Mouse (Mus musculus): Measurements from ENCODE around the gene Met. TPM values are rescaled to one million over a fixed set of nuclear protein-coding genes. Genes with fewer than 3 reads are reported as not detected.

Met gene
- total RNA-seq (2017): 6.4 and 6.7 TPM in 2 replicates

DNA sequence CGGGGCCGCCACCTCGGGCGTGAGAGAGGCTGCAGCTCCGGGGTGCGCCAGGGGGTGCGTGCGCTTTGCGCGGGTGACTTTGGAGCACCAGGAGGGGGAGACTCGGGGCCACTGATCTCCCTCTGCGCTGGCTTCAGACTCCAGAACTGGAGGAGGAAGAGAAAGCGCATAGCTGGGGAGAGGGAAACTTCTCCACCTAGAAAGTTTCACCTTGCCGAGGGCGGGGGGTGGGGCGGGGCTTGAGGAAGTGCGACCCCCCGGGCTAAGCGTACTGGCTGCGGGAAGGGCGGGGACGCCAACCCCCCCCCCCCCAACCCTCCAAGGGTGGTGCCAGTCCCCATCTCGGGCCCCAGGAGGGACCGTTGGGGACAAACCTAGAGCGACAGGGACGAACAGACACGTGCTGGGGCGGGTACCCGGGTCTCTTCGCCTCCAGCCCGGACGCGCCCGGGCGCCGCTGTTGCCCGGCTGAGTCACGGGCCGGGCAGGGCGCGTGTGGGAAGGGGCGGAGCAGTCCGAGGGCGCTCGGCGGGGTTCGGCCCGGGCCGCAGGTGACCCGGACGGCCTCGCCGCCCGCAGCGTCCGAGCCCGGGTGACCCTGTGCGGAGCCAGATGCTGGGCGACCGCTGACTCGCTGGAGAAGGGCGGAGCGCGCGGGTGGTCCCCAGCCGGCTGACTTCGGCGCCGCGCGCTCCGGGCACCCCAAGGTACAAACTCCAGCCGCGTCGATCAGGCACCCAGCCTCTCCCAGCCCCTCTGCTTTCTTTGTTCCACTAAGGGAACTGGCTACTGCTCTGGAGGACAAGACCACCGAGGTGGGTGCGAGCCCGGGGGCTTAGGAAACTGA, at the start of gene Met:
TSS of gene Met (plus strand) at position 367 of the 847 bp plus-strand sequence.
- ATAC-seq (replicated peaks; ENCODE audit: low read depth, poor library complexity, severe bottlenecking): peak; percentile 85

DNA sequence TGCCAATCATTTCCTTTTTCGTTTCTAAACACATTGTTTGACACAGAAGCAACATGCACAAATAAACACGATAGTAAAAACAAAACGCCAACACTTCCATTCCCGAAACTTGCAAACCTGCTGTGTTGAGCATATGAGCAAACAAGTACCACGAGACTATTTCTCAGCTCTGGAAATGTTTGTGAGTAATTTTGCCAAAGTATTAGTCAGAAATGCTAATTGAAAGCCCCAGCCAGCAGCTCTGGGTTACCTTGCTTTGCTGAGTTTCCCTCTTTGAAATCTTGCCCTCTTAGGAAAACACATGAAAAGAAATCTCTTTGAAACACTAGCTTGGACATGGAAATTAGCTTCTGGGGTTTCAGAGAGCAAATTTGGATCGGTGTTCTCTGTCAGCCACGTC, 45.4 kb upstream of the Met start:
- ATAC-seq (replicated peaks; ENCODE audit: low read depth, poor library complexity, severe bottlenecking): no peak

DNA sequence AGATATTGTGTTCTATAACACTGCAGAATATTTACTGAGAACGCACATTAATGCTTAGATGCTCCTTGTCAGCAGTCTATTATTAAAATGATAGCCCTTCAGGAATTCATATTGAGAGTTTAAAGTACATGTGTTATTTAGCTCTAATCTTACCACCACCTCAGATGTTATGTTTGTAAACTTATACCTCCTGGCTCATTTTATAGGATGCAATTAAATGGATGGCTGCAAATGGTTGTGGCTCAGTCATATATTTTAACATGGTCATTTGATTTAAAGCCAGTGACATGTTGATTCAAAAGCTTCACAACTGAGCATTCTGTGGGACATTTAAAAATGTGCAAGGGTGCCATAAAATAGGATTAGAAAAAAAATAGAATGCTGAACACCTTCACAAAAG, 41.2 kb upstream of the Met start:
- ATAC-seq (replicated peaks; ENCODE audit: low read depth, poor library complexity, severe bottlenecking): no peak

DNA sequence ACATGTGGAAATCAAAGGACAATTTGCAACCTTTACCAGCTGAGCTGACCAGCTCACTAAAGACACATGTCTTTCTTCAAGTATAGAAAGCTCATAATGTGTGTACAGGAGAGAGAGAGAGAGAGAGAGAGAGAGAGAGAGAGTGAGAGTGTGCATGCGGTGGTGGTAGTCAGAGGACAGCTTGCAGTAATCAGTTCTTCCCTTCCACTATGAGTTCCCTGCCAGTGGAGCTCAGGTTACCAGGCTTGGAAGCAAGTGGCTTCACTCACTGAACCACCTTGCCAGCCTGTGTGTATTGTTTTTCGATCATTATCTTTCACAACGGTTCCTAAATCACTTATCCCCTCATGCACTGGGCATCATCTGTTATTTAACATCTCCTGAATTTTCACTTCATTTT, 34.6 kb upstream of the Met start:
- ATAC-seq (replicated peaks; ENCODE audit: low read depth, poor library complexity, severe bottlenecking): no peak

DNA sequence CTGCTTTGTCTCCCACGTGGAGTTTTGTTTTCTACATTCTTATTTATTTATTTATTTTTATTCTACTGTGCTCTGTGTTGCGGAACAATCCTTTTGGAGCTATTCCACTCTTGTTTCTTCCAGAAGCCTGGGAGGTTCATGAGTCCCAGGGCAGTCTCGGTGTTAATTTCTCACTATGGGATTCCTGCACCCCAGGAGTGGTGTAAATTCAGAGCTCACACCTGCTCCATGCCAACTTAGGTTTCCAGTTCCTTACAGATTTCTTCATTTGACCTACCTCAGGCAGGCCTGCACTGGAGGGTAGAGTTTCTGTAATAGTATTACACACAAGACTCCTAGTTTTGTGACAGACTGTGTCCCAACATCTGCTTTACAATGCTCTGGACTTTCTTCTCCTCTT, 34.0 kb upstream of the Met start:
- no peak for ATAC-seq (replicated peaks; ENCODE audit: low read depth, poor library complexity, severe bottlenecking)

DNA sequence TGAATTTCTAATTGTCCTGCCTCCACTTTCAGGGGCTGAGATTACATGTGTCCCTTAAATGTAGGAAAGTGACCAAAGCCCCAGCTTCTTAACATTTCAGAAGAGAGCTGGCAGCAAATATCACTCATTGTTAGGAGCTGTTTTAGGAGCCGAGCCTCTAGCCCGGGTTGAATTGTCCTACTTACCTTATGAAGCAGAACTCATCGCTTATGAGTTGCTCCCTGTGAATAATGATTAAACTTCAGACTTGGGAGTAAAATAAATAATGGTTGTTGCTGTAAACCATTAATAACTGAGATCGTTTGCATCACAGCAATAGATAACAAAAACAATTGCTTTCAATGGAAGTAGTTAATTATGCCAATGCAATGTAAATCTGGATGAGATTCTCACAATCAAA, 20.3 kb upstream of the Met start:
- no peak for ATAC-seq (replicated peaks; ENCODE audit: low read depth, poor library complexity, severe bottlenecking)

DNA sequence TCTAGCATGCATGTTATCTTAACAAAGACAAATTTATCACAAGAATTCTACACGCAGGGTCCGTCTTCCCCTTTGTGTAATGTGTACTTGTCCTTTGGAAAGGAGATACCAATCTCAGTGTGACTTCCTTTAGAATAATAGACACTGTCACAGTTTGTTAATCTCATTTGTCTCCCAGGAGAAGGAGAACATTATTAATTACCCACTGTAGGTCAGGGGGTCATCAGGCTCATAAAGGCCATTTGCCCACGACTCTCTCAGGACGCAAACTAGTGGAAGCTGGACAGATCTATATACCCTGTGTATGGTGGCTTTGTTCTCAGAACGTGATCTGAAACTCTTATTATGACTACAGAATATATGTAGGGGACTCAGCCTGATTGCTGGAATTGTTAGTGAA, 12.3 kb upstream of the Met start:
- no peak for ATAC-seq (replicated peaks; ENCODE audit: low read depth, poor library complexity, severe bottlenecking)

DNA sequence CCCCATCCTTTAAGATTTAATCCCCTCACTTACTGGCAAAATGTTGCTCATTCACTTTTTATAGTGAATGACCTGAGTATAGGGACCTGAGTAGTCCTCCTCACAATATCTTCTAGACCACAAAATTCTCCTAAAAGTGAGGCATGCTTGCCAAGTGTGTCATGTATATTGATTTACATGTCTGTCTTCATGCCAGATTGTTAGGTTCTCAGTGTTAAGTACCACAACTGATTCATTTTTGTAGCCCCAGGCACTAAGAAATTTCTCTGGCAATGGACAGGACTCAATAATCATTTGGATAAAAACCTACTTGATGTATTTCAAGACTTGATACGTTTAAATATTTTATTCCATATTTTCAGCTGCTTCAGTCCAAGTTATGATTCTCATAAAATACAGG, 8.5 kb upstream of the Met start:
- ATAC-seq (replicated peaks; ENCODE audit: low read depth, poor library complexity, severe bottlenecking): no peak

DNA sequence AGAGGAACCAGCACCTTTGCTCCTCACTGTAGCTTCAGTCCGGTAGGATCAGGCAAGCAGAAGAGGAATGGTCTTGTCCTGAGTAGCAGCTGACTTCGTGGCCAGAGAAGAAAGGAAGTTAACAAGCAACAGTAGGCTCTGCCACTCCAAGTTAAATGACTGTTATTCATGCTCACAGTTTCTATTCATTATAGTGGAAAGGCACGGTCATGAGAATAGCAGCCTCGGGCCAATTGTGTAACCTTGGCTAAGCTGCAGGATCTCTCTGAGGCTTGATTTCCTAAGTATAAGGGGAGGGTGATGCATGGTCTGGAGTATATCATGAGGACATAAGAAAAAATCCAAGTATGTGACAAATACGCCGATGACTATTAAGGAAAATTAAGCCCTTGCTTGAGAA, 4.0 kb upstream of the Met start:
- ATAC-seq (replicated peaks; ENCODE audit: low read depth, poor library complexity, severe bottlenecking): no peak

DNA sequence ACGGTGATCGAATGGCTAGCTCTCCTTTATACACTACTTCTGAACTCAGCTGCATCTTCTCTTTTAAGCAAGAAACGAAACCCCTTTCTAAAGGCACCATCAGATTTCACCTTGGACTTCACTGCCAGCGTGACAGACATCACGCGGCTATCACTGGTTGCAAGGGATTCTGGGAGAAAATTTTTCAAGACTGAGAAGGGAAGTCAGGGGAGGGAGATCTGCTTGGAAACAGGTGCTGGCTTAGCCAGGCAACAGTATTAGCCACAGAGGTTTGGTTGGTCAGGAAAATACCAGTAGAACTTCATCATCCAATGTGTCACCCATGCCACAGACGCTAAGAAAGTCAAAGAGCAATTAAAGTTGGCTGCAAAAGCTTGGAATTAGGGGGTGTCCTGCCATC, 2.2 kb upstream of the Met start:
- ATAC-seq (replicated peaks; ENCODE audit: low read depth, poor library complexity, severe bottlenecking): no peak

DNA sequence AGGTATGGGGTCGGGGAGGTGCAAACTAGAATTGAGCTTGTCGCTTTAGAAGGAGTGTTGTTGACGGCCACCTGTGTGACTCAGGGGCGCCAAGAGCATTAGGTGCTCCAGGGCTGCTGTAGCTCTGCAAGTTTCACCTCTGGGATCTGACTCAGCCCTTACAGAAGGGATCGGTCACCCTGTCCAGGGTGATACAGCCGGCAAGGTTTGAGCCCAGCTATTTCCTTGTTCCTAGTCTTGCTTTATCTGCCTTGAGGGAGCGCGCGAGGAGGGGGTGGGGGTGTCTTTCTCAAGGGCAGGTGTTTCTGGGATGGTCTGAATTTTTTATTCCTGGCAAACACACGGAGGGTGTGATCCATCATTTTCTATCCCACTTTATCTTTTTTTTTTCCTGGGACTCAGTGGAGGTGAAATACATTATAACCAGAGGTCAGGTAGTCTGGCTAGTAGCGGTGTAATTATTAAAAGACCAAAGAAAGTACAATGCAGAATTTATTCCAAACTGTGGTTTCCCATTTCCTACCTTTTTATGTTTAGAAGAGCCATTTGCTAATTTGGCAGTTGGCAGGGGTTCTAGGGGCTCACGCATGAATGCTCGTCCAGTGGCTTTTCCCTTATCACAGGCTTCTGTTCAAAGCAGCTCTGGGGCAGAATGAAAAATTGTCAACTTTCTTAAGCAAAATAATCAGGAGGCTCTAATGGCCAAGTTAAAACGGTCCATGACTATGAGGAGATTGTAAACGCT, 853 bp downstream of the Met start:
- ATAC-seq (replicated peaks; ENCODE audit: low read depth, poor library complexity, severe bottlenecking): no peak

DNA sequence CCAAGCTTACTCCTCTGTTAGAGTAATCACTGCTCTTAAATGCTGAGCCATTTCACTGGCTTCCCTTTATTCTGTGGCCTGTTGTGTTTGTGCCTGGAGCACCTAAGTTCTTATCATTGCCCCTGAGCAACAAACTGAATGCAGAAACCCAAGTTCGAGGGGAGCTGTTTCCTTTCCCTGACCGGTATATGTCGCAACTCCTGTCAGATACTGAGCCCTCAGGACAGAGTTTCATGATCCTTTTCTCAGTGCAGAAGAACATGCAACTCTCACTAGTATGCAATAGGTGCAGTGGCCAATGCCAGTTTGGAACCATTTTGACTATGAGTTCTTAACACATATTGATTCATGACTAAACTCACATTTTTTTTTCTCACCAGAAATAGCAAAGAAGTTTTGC, 2.9 kb downstream of the Met start:
- ATAC-seq (replicated peaks; ENCODE audit: low read depth, poor library complexity, severe bottlenecking): peak; percentile 46

DNA sequence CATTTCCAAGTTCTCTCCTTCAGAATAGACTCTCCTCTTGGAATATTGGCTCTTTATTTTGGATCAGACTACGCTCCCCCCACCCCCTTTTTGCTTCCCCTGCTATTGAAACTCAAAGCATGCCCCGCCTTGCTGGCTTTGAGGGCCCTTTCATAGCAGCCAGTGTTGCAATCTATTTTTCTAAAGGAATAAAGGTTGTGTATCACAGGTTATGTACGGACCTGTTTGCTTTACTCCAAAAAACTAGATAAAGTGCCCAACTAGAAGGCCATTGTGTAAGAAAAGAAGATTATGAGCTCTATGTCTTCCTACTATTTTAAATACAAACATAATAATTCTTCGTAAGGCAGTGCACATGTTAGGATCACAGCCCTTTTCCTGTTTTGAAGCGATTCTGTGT, 5.4 kb downstream of the Met start:
- ATAC-seq (replicated peaks; ENCODE audit: low read depth, poor library complexity, severe bottlenecking): no peak

DNA sequence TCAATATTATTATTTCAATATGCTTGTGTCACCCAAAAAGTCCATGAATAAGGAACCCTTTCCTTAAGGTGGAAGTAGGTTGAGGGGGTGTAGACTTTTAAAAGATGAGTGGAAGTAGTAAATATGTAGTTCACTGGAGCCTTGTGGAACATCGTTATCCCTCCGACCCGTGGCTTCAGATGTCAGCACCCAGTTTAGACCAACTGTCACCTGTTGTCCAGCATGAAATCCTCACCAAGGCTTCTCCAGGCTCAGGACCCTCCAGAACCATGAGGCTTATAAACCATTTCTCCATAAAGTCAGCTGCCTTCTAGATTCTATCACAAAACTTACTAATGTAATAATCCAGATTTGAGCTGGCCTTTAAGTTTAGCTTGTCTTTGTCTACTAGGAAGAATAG, 9.5 kb downstream of the Met start:
- no peak for ATAC-seq (replicated peaks; ENCODE audit: low read depth, poor library complexity, severe bottlenecking)

DNA sequence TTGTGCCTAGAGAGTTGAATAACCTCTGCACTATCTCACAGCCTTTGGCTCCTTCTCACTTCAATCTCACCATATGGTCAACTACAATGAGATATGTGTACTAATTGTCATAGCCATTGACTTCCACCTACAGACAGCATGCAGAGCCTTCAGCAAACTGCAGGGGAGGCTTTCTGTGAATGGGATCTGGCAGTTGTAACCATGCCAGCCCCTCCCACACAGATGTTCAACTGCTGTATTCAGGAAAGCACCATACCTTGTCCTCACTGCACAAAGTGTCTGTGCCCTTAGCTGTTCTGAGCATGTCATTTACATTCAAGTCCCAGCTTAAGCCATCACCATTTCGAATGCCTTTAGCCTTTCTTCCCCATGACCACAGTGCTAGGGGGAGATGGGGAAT, 14.2 kb downstream of the Met start:
- no peak for ATAC-seq (replicated peaks; ENCODE audit: low read depth, poor library complexity, severe bottlenecking)

DNA sequence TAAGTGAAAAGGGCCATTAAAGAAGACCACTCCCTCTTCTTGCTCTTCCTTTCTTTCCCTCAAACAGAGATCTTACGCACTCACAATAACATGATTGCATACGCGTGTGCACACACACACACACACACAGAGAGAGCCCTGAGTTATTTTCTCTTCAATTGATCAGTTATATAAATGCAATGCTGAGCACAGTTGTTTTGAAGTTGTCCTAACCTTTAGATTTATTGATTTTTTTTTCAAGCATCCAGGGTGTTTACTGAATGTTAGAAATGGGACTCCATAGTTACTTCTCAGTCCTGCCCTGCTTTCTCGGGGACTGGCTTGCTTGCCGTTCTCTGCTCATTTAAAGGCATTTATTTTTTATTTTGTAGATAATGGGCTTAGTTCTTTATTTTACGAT, 14.7 kb downstream of the Met start:
- ATAC-seq (replicated peaks; ENCODE audit: low read depth, poor library complexity, severe bottlenecking): no peak

DNA sequence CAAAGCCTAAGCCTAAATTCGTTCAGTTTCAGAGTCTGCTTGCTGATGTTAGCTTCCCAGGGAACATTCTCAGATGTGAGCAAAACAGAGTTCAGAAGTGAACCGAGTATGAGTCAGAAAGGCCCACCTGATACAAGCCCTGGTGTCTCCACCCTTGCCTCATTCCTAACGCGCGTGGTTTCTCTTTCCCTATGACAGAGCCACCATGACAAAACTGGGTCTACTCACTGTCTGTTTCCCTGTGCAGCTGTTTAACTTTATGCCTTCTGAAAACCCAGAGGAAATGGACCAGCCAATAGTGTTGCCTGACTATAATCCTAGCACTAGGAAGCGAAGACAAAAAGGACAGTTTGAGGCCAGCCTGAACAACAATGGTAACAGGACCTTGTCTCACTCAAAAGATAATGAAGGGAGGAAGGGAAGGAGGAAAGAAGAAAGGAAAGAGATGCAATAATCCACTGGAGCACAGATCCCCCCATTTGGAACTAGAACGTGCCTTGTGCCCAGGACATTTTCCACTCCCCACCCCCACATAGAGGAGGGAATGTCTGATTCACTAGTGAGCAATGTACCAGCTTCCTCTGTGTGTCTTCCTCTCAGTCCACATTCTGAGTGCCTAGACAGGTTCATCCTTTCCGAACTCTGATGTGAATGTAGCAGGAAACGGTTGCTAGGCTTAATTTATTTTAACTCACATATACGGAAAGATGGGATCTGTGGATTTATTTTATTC, 15.4 kb downstream of the Met start:
- no peak for ATAC-seq (replicated peaks; ENCODE audit: low read depth, poor library complexity, severe bottlenecking)

DNA sequence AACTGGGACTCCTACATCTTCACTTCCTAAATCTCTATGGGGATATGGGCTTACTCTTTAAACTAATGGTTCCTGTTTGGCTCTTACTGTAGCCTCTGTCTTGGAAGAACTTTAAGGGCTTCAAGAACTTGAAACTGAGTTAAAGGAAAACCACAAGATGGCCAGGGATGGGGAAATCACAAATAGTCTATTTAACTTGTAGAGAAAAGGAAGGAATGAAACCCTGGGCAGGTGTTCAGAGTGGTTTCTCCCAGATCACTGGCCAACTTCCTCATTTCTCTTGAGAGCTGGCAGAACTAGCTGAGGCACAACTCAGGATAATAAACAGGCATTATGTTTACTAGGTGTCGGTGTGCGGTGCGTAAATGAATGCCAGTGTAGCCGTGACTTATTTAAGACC, 17.5 kb downstream of the Met start:
- peak; percentile 96 for ATAC-seq (replicated peaks; ENCODE audit: low read depth, poor library complexity, severe bottlenecking)

DNA sequence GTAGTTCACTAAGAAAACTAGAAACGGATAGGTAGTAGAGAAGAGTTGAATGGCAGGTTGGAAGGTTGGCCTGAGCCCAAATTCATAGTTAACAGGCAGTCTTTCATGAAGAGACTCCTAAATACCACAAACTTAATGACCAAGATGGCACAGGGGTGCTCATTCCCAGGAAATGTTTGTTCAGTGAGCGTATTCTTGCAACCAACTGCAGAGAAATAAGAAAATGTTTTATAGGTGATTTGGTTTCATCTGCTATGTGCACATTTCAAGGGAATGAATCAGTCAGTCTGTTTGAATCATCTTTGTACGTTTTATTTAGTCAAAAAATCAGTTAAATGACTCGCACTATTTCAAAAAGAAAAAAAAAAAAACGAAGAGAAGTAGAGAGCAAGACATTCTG, 21.6 kb downstream of the Met start:
- ATAC-seq (replicated peaks; ENCODE audit: low read depth, poor library complexity, severe bottlenecking): no peak

DNA sequence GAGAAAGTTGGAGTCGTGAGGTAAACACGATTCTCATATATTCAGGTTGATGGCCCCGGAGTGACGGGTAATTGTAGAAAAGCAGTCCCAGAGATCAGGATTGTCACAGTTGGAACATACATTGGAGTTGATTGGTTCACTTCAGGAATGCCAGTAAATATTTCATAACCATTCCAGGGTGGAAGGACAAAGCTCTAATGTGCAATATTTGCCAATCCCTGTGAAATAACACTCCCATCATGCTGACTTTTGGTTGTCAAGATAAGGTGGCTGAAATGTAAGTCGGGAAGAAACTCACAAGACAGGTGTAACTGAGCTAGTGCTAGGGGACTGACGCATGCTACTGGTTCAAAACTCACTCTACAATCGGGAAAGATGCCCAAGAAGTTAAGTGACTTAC, 22.2 kb downstream of the Met start:
- no peak for ATAC-seq (replicated peaks; ENCODE audit: low read depth, poor library complexity, severe bottlenecking)

DNA sequence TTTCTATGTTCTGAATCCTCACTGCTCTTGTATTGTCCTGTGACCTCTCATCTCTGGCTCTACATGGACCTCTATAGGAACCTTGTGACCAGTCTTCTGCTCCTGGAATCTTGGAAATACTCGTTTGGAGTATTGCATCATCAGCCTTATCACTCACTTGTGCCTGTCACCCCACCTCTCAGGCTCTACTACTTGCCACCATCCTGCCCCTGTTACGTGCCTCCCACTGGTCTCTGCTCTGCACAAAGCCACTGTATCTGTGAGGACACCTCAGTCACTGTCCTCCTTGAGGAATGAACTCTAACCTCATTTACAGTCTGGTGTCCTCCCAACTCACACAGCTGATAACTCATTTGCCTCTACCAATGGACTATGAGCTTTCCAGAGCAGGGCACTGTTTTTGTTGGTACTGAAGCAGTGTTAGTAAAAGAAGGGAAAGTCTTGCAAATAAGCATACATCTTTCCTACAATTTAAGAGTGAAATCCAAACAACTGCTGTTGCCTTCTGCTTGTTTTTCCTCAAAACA, 24.8 kb downstream of the Met start:
- ATAC-seq (replicated peaks; ENCODE audit: low read depth, poor library complexity, severe bottlenecking): no peak
